Mouse (Mus musculus): ENCODE measurements around the gene Fam83d.

The Fam83d gene

DNA sequence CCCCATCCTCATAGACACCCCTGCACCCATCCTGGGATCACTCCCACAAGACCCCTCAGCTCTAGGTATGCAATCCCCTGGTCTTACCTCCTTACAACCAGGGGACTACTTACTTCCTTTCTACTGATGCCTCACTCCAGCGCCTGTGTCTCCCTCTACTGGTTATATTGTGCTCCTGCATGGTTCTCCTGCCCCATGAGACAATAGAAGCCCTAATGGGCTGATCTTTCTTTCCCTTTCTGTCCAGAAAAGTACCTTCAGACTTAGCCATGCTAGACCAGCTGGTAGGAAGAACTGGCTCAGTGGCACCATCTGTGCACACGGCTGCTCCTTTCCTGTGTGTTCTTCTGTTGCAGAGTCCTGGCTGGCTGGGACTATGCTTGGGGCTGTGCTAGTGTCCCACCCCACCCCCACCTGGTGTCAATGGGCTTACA is 22.8 kb upstream of the Fam83d start:
- no peak for DNase-seq

DNA sequence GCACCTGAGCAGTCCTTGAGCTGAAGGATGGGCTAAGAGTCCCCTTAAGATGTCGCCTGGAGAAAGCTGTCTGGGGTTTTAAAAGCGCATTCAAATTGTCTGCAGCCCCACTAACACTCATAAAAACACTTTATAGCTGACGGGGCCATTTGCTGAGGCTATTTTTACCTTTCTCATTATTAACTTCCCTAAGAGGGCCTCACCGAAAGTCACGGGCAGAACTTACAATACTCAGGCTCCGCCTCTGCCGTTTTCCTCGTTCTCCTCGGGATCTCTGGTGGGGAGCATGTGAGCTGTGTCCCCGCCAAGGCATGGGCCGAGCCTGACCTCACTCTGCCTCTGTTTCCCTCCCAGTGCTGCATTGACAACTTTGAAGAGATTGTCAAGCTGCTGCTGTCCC is 21.7 kb upstream of the Fam83d start:
- no peak for DNase-seq

DNA sequence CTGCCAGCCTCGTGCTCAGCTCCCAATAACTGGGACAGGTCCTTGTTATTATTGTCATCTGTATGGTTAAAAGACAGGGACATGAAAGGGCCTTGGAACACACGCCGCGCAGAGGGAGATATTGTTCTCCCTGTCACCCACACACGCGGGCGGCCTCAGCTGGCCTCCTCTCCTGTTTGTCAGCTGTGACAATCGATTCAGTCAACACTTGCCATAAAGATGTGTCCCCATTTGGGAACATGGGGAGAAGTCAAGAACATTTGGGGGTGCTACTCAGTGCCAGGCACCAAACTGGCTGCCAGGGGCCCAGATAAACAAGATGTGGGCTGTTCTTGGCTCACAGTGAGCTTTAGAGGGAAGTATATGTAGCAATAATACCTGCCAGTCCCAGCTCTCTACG is 18.5 kb upstream of the Fam83d start:
- DNase-seq = no peak

DNA sequence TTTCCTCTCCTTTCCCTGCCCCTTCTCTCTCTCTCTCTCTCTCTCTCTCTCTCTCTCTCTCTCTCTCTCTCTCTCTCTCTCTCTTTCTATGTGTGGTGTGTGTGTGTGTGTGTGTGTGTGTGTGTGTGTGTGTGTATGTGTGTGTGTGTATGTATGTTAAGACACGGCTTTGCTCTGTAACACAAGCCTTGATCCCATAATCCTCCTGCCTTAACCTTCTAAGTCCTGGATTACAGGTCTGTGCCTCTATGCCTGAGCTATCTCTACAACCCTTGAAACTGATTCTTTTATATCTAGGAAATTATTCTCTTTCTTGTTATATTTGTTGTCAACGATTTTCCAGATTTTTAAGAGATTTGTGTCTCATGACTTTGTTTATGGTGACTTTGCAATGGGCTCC is 7.7 kb upstream of the Fam83d start:
- DNase-seq = no peak

DNA sequence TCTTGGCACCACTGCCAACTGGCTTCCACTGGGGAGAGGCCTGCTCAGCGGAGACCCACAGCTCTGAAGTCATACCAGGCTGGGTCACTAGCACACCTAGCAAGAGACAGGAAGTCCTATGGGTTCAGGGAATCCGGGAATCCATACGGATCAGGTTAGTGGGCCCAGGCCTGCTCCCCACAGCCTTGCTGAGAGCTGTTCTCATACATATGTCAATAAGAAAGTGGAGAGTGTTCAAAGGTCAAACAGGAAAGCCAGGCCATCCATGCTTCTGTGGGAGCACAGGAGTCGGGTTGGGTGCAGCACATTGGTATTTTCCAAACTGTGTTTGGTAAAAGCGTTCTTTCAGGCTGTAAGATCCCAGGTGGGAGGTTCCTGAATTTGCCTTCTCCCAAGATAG is 5.6 kb upstream of the Fam83d start:
- DNase-seq = no peak

DNA sequence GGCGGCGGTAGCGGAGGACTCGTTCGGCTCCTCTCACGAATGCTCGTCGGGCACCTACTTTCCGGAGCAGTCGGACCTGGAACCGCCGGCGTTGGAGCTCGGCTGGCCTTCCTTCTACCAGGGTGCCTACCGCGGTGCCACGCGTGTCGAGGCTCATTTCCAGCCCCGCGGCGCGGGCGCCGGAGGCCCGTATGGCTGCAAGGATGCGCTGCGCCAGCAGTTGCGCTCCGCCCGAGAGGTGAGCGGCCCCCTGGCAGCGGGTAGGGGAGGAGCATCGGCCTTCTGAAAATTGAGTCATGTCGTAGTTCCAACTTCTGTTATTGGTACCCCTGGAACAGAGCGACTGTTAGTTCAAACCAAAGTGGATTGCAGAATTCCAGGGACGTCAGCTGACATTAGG is 457 bp downstream of the Fam83d start:
- peak in 1 of 2 experiments; percentile 15 for DNase-seq

DNA sequence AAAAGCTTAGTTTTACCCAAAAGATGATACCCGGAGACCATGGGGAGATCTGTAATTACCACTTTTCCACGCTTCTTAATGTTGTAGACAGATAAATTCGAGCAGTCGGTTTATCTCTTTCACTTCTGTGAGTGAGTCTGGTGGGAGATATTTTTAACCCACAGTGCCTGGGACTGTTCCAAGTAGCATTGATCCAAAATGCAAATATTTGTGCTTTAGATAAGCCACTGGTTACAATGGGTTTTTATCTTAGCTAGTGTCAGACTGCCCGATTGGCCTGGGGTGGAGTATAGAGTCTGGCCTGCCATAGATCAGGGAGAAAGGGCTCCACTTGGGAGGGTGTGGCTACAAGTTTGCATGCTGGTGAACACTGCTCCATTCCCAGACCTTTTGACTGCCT is 878 bp downstream of the Fam83d start:
- DNase-seq = no peak

DNA sequence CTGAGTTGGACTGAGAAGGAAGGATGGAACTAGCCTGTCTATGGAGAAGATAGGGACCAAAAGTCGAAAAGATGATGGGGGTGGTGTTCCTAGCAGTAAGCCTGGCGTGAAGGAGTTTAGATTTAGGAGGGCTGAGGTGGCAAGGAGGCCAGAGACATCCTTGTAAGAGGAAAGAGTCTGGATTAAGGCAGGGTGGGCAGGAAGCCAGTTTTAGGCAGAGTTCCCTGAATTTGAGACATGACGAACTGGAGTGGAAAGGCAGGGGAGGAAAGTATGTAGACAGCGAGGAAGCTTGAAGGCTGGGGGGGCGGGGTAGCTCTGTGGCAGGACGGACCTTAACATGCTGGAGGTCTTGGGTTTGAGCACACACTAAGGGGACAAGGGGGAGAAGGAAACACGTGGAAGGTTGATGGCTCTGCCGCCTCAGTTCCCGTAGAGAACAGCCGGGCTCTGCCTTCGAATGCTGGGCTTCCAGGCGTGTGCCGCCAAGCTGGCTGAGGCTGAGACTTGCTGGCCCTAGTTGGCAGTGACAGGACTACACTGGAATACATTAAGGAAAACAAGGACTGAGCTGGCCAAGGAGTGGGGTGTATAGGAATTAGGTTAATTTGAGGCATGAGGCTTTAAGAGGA is 2.3 kb downstream of the Fam83d start:
- DNase-seq = no peak

DNA sequence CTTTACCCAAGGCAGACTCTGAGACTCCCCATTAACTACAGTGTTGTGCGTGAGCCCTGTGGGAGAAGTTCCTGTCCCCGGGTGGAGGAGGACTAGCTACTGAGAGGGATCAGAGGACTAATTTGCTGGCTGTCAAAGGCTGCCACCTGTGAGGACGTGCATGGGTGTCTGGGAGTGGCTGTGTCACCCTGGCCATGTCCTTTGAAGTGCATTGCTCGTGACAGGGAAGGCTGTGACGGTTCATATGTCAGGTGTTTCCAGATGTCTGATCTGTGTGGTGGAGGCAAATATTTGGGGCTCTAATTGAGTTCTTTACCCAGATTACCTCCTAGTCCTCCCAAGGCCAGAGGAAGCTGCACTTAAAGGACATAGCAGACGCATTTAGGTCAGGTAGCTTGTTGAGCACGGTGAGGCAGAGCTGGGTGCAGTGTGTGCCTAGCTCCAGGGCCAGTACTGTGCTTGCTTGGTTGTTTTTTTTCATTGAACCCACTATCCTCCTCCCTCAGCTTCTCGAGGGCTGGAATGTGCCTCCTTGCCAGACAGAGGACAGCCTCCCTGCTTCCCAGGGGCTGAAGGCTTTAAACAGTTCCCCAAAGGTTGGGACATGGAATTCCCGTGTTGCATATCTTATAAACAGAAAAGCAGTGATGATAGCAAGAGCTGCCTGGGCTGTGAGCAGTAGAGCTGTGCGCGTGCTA is 3.3 kb downstream of the Fam83d start:
- no peak for DNase-seq

DNA sequence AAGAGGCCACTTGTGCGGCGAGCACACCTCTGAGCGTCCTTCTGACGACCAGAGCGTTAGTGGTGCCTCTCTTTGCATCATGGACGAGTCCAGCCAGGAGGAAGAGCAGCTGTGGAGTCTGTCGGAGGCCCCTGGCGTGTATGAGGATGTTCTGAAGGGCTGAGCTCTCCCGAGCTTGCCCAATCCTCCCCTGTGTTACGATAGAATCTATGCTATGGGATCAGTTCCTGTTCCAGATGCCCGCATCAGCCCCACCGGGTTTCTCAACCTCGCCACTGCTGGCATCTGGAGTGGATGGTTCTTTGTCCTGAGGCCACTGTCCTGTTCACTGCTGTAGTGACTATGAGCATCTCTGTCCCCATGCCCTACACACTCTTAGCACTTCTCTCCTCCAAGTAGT is 4.9 kb downstream of the Fam83d start:
- no peak for DNase-seq

DNA sequence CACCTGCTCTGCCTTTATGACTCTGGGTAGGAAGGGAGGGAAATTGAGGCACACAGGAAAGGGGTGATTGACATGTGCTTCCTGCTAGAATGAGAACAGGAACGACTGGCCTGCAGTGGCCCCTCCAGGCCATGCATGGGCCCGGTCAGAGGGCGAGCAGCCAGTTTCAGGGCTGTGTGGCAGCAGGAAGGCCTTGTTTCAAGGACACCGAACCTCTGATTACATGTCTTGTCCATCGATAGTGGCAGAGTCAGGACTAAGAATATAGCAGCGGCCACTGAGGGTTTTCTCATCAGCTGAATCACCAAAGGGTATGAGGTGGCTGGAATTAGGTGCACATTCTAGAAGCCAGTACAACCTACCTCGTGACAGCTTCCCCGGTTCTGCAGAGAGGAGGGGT is 7.0 kb downstream of the Fam83d start:
- DNase-seq = no peak

DNA sequence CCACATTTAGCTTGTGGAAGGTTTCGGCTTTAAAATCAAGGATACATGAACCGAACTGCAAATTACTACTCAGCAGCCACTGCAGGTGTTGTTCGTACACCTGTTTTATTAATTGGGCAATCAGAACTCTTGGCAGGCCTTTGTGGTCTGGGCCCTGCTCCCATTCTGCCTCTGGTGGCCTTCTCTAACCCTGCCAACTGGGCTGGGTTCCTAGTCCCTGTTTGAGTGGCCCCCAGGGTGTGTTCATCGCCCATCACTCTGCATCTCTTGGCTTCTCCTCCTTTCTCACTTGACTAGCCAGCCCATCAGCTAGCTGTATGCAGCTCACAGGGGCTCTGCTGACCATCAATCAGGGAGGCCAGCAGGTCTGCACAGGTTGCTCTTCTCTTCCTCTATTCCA is 8.8 kb downstream of the Fam83d start:
- no peak for DNase-seq

DNA sequence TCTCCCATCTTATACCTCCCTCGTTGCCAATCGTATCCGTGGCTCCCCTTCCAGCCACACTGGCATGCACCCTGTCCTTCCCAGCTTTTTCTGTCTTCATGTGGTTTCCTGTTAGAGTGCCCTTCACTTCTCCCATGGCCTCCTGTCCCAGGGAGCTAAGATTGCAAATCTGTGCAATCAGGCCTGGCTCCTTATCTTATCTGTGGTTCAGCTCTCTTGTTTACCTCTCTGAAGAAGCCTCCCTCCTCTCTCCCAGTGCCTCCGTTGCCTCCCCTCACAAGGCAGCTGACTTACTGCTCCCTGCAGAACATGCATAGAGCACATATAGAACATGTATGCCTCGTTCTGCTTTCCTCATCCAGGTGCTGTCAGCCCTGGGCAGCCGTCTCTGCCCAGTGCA is 9.6 kb downstream of the Fam83d start:
- DNase-seq = no peak

DNA sequence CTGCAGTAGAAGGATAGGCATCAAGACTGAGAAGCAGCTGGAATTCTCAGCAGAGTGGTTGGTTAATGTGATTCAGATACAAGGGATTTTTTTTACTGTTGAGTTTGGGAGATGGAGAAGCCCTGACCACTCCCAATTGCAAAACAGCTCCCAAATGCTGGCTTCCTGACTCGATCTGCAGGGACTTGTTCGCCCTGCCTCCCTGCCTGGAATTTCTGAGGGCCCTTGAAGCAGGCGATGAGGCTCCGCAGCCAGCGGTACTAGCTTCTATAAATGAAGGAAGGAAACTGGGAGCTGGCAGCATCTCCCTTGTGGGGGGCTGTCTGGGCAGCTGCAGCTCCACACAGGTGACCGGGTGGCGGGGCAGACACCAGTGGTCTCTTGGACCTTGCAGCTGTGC is 10.5 kb downstream of the Fam83d start:
- no peak for DNase-seq

DNA sequence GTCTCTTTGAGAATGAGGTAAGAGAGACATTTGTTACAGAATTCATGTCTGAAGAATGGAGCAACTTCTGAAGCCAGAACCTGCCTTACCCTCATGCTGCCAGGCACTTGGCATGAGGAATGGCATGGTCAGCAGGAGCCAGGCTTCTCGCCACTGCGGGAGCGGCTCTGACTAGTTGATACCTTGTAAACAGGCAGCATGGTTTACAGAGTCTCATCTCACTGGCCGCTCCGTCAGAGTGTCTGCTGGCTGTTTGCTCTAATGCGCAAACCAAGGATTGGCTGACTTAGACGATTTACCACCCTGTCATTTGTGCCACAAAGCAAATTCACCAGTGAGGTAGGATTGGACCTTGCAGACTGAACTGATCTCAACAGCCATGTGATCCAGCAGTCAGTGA is 13.2 kb downstream of the Fam83d start:
- DNase-seq = no peak

DNA sequence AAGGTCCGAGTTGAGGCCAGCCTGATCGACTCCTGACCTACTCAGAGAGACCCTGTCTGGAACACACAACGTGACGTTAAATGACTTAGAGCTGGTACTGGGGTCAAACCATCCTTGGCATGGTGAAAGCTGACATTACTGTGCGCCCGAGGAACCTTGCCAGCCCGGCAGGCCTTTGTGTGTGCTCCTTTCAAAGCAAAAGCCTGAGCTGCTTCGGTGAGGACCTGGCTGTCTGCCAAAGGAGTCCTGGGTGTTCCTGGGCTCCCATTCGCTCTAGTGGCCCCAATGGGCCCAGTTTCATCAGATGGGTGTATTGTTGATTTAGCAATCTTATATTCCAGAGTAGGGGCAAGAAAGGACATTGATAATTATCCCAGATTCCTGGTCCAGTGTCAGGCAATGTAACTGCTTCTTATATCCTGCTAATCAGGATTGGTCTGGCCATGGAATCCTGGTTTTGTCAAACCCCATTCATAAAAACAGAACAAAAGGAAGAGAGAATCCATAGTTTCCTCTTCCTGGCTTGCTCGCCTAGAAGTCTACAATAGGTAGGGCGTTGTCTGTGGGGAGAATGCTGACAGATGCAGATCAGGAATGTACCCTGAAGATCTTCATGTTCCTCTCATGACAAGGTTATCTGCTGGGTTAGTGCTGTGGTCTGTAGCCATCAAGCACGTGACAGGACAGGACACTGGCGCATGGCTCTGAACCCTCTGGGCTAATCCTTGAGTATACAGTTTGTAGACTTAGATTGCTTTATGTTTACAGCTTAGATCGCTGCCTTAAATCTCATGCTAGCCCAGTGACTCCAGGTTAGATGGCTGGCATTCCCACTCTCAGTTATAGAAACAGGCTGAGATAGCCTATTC is 19.3 kb downstream of the Fam83d start:
- DNase-seq = no peak

DNA sequence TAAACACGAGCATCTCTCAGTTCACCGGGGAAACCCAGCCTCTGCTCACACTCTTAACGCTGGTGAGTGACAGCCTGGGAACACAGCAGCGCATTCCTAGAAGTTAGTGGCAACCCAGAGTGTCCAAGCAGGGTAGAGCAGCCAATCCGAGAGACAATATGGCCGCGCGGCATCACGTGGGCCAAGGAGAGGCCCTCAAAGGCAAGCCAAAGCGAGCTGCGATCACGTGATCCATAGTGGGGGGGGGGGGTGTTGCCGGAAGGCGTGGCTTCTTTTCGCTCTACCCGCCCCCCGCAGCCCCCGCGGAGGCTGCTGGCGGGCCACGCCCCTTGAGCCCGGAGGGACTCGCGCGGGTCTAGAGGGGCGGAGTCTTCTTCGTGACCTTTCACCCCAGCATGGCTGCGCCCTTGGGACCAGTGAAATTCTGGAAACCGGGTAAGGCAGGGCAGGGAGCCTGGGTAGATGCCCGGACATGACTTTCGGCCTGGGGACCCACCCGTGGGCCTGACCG is 26.7 kb downstream of the Fam83d start, which contains the start of gene Dhx35:
Dhx35 (plus strand) TSS at position 314 of the 511 bp plus-strand sequence.
- DNase-seq = peak; percentile 90

DNA sequence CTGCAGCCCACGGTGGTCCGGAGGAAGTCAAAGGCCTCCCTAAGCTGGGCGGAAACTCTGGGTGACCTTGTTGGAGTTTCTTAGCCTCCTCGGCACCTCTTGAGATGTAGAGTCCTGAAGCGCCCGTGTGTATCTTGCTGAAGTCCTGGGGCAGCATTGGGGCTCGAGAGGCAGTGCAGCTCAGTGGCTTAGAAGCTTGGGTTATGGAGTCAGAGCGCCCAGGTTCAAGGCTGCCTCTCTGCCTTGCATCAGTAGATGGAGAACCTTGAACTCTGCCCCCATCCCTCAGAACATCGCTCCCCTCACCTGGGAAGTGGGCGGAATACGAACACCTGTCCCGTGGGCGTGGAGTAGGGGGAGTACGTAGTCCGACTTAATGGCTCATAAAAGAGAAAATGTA is 27.1 kb downstream of the Fam83d start:
- DNase-seq = no peak

DNA sequence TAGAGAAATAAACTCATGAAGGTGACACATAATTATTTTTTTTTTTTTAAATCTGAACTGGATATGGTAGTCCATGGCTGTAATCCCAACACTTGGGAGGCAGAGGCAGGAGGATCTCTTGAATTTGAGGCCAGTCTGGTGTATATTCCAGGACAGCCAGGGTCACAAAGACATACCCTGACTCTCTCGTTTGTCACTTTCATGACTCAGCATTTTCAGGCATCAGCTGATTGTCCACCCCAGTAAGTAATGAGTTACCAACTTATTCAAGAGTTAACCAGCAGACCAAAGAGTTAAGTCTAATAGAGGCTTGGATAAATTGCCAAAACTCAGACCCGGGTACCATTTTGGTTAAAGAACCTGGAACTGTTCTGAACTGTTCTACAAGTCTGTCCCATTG is 28.0 kb downstream of the Fam83d start:
- no peak for DNase-seq

DNA sequence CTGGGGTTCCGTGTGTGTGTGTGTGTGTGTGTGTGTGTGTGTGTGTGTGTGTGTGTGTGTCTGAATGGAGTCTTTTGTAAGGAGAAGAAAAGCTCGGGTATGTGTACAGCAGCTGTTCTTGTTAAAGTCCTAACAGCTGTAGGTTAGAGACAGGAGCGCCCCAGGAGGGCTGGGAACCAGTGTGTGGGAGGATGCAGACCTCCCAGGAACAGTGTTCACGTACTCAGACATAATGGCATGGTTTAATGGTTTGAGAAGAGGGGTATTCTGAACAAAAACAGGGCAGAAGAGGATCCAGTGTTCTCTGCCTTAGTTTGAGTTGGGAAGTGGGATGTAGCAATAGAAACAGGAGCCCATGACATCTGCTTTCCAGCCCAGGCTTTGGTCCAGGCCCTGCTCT is 31.4 kb downstream of the Fam83d start:
- DNase-seq = no peak

DNA sequence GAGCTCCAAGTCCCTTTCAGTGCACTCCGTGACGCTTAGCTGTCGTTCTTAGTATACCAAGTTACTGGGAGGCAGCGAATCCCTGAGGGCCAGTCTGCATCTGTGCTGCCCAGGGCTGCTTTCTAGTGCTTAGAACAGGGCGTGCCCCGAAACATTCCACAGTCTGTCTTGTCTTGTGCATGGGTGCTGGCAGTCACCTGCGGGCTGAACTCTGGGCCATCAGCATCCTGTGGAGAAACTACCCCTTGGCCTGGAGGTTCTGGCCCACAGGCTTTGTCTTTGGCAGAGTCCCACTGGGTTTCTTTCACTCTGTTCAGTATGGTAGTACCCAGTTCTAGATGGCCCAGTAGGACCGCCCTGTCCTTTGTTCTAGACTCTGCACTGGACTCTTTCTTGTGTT is 32.9 kb downstream of the Fam83d start:
- DNase-seq = no peak

DNA sequence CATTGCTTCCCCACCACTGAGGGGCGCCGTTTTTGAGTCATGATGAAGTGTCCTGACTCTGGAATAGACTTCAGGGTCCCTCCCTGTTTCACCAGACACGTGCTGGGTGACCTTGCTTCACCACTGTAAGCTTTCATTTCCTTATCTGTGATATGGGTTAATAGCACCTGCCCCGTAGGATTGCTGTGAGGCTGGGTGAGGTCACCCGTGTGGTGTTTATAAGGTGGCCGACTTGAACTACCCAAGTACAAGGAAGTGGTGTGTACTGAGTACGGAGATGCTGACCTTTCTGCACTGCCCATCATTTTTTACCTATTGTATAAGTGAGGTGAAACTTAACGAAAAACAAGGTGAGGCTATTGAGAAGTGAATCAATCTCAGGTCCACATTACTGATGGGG is 35.7 kb downstream of the Fam83d start:
- no peak for DNase-seq

DNA sequence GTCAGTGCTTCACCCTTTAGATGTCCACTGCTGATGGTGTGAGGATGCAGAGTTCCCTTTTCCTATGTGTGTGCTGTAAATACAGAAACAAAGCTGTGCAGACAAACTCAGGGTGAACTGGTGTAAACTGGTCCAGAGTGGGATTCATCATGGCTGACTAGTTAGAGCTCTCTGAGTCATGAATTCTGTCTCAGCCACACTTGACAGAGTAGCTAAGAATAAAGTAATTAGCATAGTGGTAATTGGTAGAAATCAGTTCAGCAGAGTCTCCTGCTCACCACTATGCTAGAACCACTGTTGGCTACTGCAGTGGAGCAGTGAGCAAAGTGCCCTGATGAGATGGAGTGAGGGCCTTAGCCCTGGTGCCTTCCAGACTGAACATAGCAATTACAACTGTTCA is 47.8 kb downstream of the Fam83d start:
- DNase-seq = no peak

DNA sequence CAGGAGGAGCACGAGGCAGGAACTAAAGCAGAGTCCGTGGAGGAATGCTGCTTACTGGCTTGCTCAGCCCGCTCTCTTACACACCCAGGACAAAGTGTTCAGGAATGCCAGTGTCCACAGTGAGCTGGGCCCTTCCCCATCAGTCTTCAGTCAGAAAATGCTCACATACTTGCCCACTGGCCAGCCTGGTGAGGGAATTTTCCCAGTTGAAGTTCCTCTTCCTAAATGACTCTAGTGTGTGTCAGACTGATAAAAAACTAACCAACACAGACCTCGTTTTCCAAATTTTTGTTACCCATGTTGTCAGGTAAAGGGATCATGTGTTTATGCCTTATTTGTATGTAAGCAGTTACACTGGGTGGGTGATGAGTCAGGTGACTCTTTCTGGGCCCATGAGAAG is 48.3 kb downstream of the Fam83d start:
- no peak for DNase-seq
